15 mouse cellular contexts compared by ENCODE assay signal in the genomic region with DNA sequence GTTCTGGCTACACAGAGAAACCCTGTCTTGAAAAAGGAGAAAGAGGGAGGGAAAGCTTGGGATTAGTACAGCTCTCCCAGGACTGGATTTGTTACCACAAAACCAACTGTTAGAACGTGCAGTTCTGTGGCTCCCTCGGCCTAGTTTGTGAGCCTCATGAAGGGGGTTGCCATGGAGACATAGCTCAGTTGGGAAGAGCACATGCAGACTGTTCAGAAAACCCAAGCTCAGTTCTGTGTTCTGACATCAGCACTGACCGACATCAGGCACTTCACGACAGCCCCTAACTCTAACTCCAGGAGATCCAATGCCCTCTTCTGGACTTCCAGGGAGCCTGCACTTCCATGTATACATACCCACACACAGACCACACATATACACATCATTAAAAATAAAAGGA. TPM values are rescaled to one million over a fixed set of nuclear protein-coding genes. Genes with fewer than 3 reads are reported as not detected.
DNase-seq lines count a peak whose midpoint lies in the region; ATAC-seq and TF ChIP-seq lines count a peak whose summit lies in the region.
"Had no signal": no experiment of that assay in that cellular context is flagged by ENCODE, and none has a peak within 500 bp of the region (broad histone marks: within the 10 kb centered on the region; RNA-seq: fewer than 3 reads in every experiment).

No protein-coding gene starts in this region.

- peak; percentile 74 for ATAC-seq in hindbrain, embryonic 13.5 days (ENCODE audit: low FRiP score)
- peak; percentile 87 for ATAC-seq in forebrain, embryonic 16.5 days
- no peak; the same call in 1 of the 2 replicates for ATAC-seq in stomach, postnatal 0 days (ENCODE audit: low FRiP score, low TSS enrichment)
- ATAC-seq: inflammation-experienced regulatory T-cells, adult 6 months had no signal

- H3K27me3 ChIP-seq in hindbrain, embryonic 13.5 days = no peaks in the 10 kb centered on the region
- H3K27me3 ChIP-seq in hindbrain, embryonic 10.5 days (ENCODE audit: insufficient read depth, poor library complexity, severe bottlenecking) = no peaks in the 10 kb centered on the region
- H3K27me3 ChIP-seq in forebrain, embryonic 16.5 days (replicated peaks; ENCODE audit: control insufficient read depth, insufficient read depth, low read length) = no peaks in the 10 kb centered on the region
- H3K27me3 ChIP-seq in stomach, postnatal 0 days (ENCODE audit: control insufficient read depth, insufficient read depth, low read length) = no peaks in the 10 kb centered on the region
- H3K27me3 ChIP-seq: embryonic facial prominence, embryonic 12.5 days had no signal

- TF ChIP-seq EP300 in stomach, postnatal 0 days (optimal IDR thresholded peaks at IDR 0.05) = no peak

- no peak overlapping the region for H3K4me2 ChIP-seq in hindbrain, embryonic 13.5 days
- H3K4me2 ChIP-seq in forebrain, embryonic 16.5 days (ENCODE audit: low read length) = no peak overlapping the region
- no peak overlapping the region for H3K4me2 ChIP-seq in stomach, postnatal 0 days (replicated peaks; ENCODE audit: low read depth)
- H3K4me2 ChIP-seq: embryonic facial prominence, embryonic 12.5 days; lung, embryonic 14.5 days had no signal

- WGBS in hindbrain, embryonic 13.5 days = 41% methylated on average over 4 of the region's 4 CpGs
- 56% methylated on average over 4 of the region's 4 CpGs for WGBS in hindbrain, embryonic 10.5 days
- 28% methylated on average over 4 of the region's 4 CpGs for WGBS in forebrain, embryonic 16.5 days
- WGBS in stomach, postnatal 0 days = 46% methylated on average over 4 of the region's 4 CpGs

- H3K4me1 ChIP-seq in hindbrain, embryonic 13.5 days (replicated peaks) = peaks cover 11% of the 10 kb centered on the region
- peaks cover 9% of the 10 kb centered on the region for H3K4me1 ChIP-seq in hindbrain, embryonic 10.5 days (replicated peaks)
- H3K4me1 ChIP-seq in forebrain, embryonic 16.5 days (replicated peaks; ENCODE audit: control insufficient read depth, insufficient read depth, low read length) = peaks cover 2% of the 10 kb centered on the region; the same call in 1 of the 2 replicates
- H3K4me1 ChIP-seq in stomach, postnatal 0 days (replicated peaks; ENCODE audit: control insufficient read depth, insufficient read depth) = no peaks in the 10 kb centered on the region
- H3K4me1 ChIP-seq: embryonic facial prominence, embryonic 12.5 days; limb, embryonic 10.5 days had no signal

- H3K4me3 ChIP-seq in hindbrain, embryonic 13.5 days = no peak overlapping the region
- H3K4me3 ChIP-seq in hindbrain, embryonic 10.5 days = no peak overlapping the region
- no peak overlapping the region for H3K4me3 ChIP-seq in forebrain, embryonic 16.5 days (replicated peaks; ENCODE audit: low read length)
- H3K4me3 ChIP-seq in stomach, postnatal 0 days (ENCODE audit: low read depth, low read length) = no peak overlapping the region
- H3K4me3 ChIP-seq: embryonic facial prominence, embryonic 12.5 days; limb, embryonic 10.5 days had no signal

- TF ChIP-seq CTCF in stomach, postnatal 0 days (IDR thresholded peaks at IDR 0.05; ENCODE audit: low read depth) = no peak

- intact Hi-C loops in left cerebral cortex, postnatal 14 days (cut with DNase I) = no loop called here

- DNase-seq in hindbrain, embryonic 10.5 days (ENCODE audit: low spot score) = no peak
- peak; percentile 23 for DNase-seq in ZHBTc4 (ENCODE audit: low read depth, low spot score)
- DNase-seq in left cerebral cortex, postnatal 14 days (ENCODE audit: low spot score in 2 of 2) = peak; percentile 57 to 84
- DNase-seq in thymus, postnatal 25 days = no peak
- no peak for DNase-seq in urinary bladder, adult 18-20 months (ENCODE audit: low spot score in 2 of 2)
- DNase-seq in stomach, postnatal 0 days (ENCODE audit: low spot score) = no peak
- DNase-seq: gastrocnemius, postnatal 36 days; lung, embryonic 14.5 days; thymus, postnatal 14 days had no signal

- no peaks in the 10 kb centered on the region for H3K9me3 ChIP-seq in hindbrain, embryonic 13.5 days
- no peaks in the 10 kb centered on the region for H3K9me3 ChIP-seq in hindbrain, embryonic 10.5 days
- H3K9me3 ChIP-seq in forebrain, embryonic 16.5 days (ENCODE audit: control insufficient read depth, low read length) = no peaks in the 10 kb centered on the region
- H3K9me3 ChIP-seq in stomach, postnatal 0 days (ENCODE audit: control insufficient read depth, low read length) = no peaks in the 10 kb centered on the region
- H3K9me3 ChIP-seq: embryonic facial prominence, embryonic 12.5 days; limb, embryonic 10.5 days had no signal

- H3K27ac ChIP-seq in hindbrain, embryonic 13.5 days = no peak overlapping the region
- no peak overlapping the region for H3K27ac ChIP-seq in hindbrain, embryonic 10.5 days
- H3K27ac ChIP-seq in forebrain, embryonic 16.5 days (ENCODE audit: low read length) = no peak overlapping the region
- H3K27ac ChIP-seq in stomach, postnatal 0 days (replicated peaks) = no peak overlapping the region
- H3K27ac ChIP-seq: embryonic facial prominence, embryonic 12.5 days; limb, embryonic 10.5 days had no signal

- H3K36me3 ChIP-seq in hindbrain, embryonic 13.5 days = peaks cover 14% of the 10 kb centered on the region
- H3K36me3 ChIP-seq in hindbrain, embryonic 10.5 days = no peaks in the 10 kb centered on the region
- no peaks in the 10 kb centered on the region for H3K36me3 ChIP-seq in forebrain, embryonic 16.5 days (ENCODE audit: control insufficient read depth, insufficient read depth)
- no peaks in the 10 kb centered on the region for H3K36me3 ChIP-seq in stomach, postnatal 0 days (ENCODE audit: control insufficient read depth, insufficient read depth, low read length)
- H3K36me3 ChIP-seq: embryonic facial prominence, embryonic 12.5 days; limb, embryonic 10.5 days had no signal

- no peak overlapping the region for H3K9ac ChIP-seq in hindbrain, embryonic 13.5 days
- H3K9ac ChIP-seq in forebrain, embryonic 16.5 days (replicated peaks; ENCODE audit: low read depth, low read length) = no peak overlapping the region
- no peak overlapping the region for H3K9ac ChIP-seq in stomach, postnatal 0 days (ENCODE audit: low read length)
- H3K9ac ChIP-seq: embryonic facial prominence, embryonic 12.5 days; lung, embryonic 14.5 days had no signal

RNA-seq across cellular contexts. Expression of gene Nipa1, which starts 24.7 kb away (rescaled TPM):
- polyA plus RNA-seq in hindbrain, embryonic 13.5 days (2015; fragmentation: Nextera tagmentation; extraction: Ambion mirVana) = 22.2 and 24.0 TPM in 2 replicates
- 7.2 and 9.2 TPM in 2 replicates for polyA plus RNA-seq in hindbrain, embryonic 10.5 days (2016; fragmentation: Nextera tagmentation; extraction: Ambion mirVana)
- 25.0 and 25.3 TPM in 2 replicates for polyA plus RNA-seq in forebrain, embryonic 16.5 days (2015; fragmentation: Nextera tagmentation; extraction: Ambion mirVana)
- total RNA-seq in left cerebral cortex, postnatal 14 days (2021) = 10 to 100 TPM; 72.0 to 73.9 TPM
- 6.3 and 6.4 TPM in 2 replicates for polyA plus RNA-seq in stomach, postnatal 0 days (2015; fragmentation: Nextera tagmentation; extraction: Ambion mirVana)
- total RNA-seq: monocyte, adult 5-6 weeks had no signal

RNA-seq across cellular contexts. Expression of gene Nipa2, which starts 32.7 kb away (rescaled TPM):
- 35.5 and 38.4 TPM in 2 replicates for polyA plus RNA-seq in hindbrain, embryonic 13.5 days (2015; fragmentation: Nextera tagmentation; extraction: Ambion mirVana)
- 34.7 and 39.3 TPM in 2 replicates for polyA plus RNA-seq in hindbrain, embryonic 10.5 days (2016; fragmentation: Nextera tagmentation; extraction: Ambion mirVana)
- 33.2 and 39.3 TPM in 2 replicates for polyA plus RNA-seq in forebrain, embryonic 16.5 days (2015; fragmentation: Nextera tagmentation; extraction: Ambion mirVana)
- 10 to 100 TPM; 52.6 to 64.8 TPM for total RNA-seq in left cerebral cortex, postnatal 14 days (2021)
- 38.0 and 39.2 TPM in 2 replicates for polyA plus RNA-seq in stomach, postnatal 0 days (2015; fragmentation: Nextera tagmentation; extraction: Ambion mirVana)

RNA-seq across cellular contexts. Expression of gene Herc2, which starts 55.0 kb away (rescaled TPM):
- polyA plus RNA-seq in hindbrain, embryonic 13.5 days (2015; fragmentation: Nextera tagmentation; extraction: Ambion mirVana) = 46.7 and 47.8 TPM in 2 replicates
- 20.6 and 23.8 TPM in 2 replicates for polyA plus RNA-seq in hindbrain, embryonic 10.5 days (2016; fragmentation: Nextera tagmentation; extraction: Ambion mirVana)
- polyA plus RNA-seq in forebrain, embryonic 16.5 days (2015; fragmentation: Nextera tagmentation; extraction: Ambion mirVana) = 52.7 and 56.2 TPM in 2 replicates
- total RNA-seq in left cerebral cortex, postnatal 14 days (2021) = 100 to 1,000 TPM; 132 to 150 TPM
- 10.9 and 11.9 TPM in 2 replicates for polyA plus RNA-seq in stomach, postnatal 0 days (2015; fragmentation: Nextera tagmentation; extraction: Ambion mirVana)

Comparison
In these comparisons a context has a peak if more than half of its experiments do, and no peak if none do; other contexts are left out.
1. DNase-seq: peak in ZHBTc4 (single experiment) and left cerebral cortex, postnatal 14 days (2 of 2); none in hindbrain, embryonic 10.5 days (single experiment), thymus, postnatal 25 days (single experiment), urinary bladder, adult 18-20 months (0 of 2) and stomach, postnatal 0 days (single experiment).